Mouse (Mus musculus): Measurements from ENCODE around the gene Klk8. TPM values are rescaled to one million over a fixed set of nuclear protein-coding genes. Genes with fewer than 3 reads are reported as not detected.

The Klk8 gene
- polyA plus RNA-seq, 1 experiment from 2014 or later = 17.9 TPM

Other genes with a start within 250 kb of the Klk8 start
- gene Zfp658, start 235.3 kb upstream of the Klk8 start, polyA plus RNA-seq (2016; fragmentation: Nextera tagmentation; extraction: Ambion mirVana) = 5.4 and 6.2 TPM in 2 replicates
- 15.0 and 15.6 TPM in 2 replicates for gene Zfp719, start 218.0 kb upstream of the Klk8 start, polyA plus RNA-seq (2016; fragmentation: Nextera tagmentation; extraction: Ambion mirVana)
- 1.1 and 1.4 TPM in 2 replicates for gene Zfp819, start 190.4 kb upstream of the Klk8 start, polyA plus RNA-seq (2016; fragmentation: Nextera tagmentation; extraction: Ambion mirVana)
- gene Ceacam18, start 162.9 kb upstream of the Klk8 start, polyA plus RNA-seq (2016; fragmentation: Nextera tagmentation; extraction: Ambion mirVana) = not detected in 2 replicates
- 0.25 and 0.52 TPM in 2 replicates for gene Siglece, start 137.4 kb upstream of the Klk8 start, polyA plus RNA-seq (2016; fragmentation: Nextera tagmentation; extraction: Ambion mirVana)
- 18.1 and 18.7 TPM in 2 replicates for gene Ctu1, start 125.6 kb upstream of the Klk8 start, polyA plus RNA-seq (2016; fragmentation: Nextera tagmentation; extraction: Ambion mirVana)
- not detected in 2 replicates for gene Klk14, start 107.2 kb upstream of the Klk8 start, polyA plus RNA-seq (2016; fragmentation: Nextera tagmentation; extraction: Ambion mirVana)
- 0.24 and 0.56 TPM in 2 replicates for gene Klk13, start 85.0 kb upstream of the Klk8 start, polyA plus RNA-seq (2016; fragmentation: Nextera tagmentation; extraction: Ambion mirVana)
- gene Klk12, start 28.7 kb upstream of the Klk8 start, polyA plus RNA-seq (2016; fragmentation: Nextera tagmentation; extraction: Ambion mirVana) = not detected in 2 replicates
- gene Klk11, start 23.0 kb upstream of the Klk8 start, polyA plus RNA-seq (2016; fragmentation: Nextera tagmentation; extraction: Ambion mirVana) = 0.11 TPM in 1 of 2 replicates, not detected in the other
- 0.25 and 0.39 TPM in 2 replicates for gene Klk10, start 16.5 kb upstream of the Klk8 start, polyA plus RNA-seq (2016; fragmentation: Nextera tagmentation; extraction: Ambion mirVana)
- 0.10 and 0.16 TPM in 2 replicates for gene Klk9, start 5.7 kb upstream of the Klk8 start, polyA plus RNA-seq (2016; fragmentation: Nextera tagmentation; extraction: Ambion mirVana)
- gene Klk7, start 13.7 kb downstream of the Klk8 start, polyA plus RNA-seq (2016; fragmentation: Nextera tagmentation; extraction: Ambion mirVana) = not detected in 2 replicates
- gene Klk6, start 26.9 kb downstream of the Klk8 start, polyA plus RNA-seq (2016; fragmentation: Nextera tagmentation; extraction: Ambion mirVana) = not detected in 2 replicates
- gene Klk5, start 44.4 kb downstream of the Klk8 start, polyA plus RNA-seq (2016; fragmentation: Nextera tagmentation; extraction: Ambion mirVana) = not detected in 2 replicates
- gene Klk4, start 83.6 kb downstream of the Klk8 start, polyA plus RNA-seq (2016; fragmentation: Nextera tagmentation; extraction: Ambion mirVana) = not detected in 2 replicates
- not detected in 2 replicates for gene Klk15, start 136.2 kb downstream of the Klk8 start, polyA plus RNA-seq (2016; fragmentation: Nextera tagmentation; extraction: Ambion mirVana)
- not detected in 2 replicates for gene Klk1b8, start 153.1 kb downstream of the Klk8 start, polyA plus RNA-seq (2016; fragmentation: Nextera tagmentation; extraction: Ambion mirVana)
- gene Klk1b1, start 169.2 kb downstream of the Klk8 start, polyA plus RNA-seq (2016; fragmentation: Nextera tagmentation; extraction: Ambion mirVana) = not detected in 2 replicates
- gene Klk1b9, start 178.5 kb downstream of the Klk8 start, polyA plus RNA-seq (2016; fragmentation: Nextera tagmentation; extraction: Ambion mirVana) = not detected in 2 replicates
- gene Klk1b11, start 198.3 kb downstream of the Klk8 start, polyA plus RNA-seq (2016; fragmentation: Nextera tagmentation; extraction: Ambion mirVana) = not detected in 2 replicates
- not detected in 2 replicates for gene Klk1b26, start 214.6 kb downstream of the Klk8 start, polyA plus RNA-seq (2016; fragmentation: Nextera tagmentation; extraction: Ambion mirVana)